Mouse (Mus musculus) brain, embryonic 14.5 days (tissue): Measurements from ENCODE around the gene Cpeb2.

Source experiments
- CTCF ChIP-seq: fragments of 200-500 bp; IDR thresholded peaks from 2 replicates; pipeline ENCODE4 v1.5.1; 2012; ENCODE audit warnings: inconsistent platforms, mild to moderate bottlenecking, moderate library complexity, borderline replicate concordance; ENCODE audit not compliant: insufficient read depth, insufficient read length; ENCODE audit errors: extremely low read depth
- POLR2A ChIP-seq: fragments of 200-500 bp; IDR thresholded peaks from 2 replicates; pipeline ENCODE4 v1.6.1; 2012; ENCODE audit warnings: mild to moderate bottlenecking, inconsistent platforms, borderline replicate concordance; ENCODE audit not compliant: poor library complexity, insufficient read depth, insufficient read length, severe bottlenecking; ENCODE audit errors: extremely low read depth

DNA sequence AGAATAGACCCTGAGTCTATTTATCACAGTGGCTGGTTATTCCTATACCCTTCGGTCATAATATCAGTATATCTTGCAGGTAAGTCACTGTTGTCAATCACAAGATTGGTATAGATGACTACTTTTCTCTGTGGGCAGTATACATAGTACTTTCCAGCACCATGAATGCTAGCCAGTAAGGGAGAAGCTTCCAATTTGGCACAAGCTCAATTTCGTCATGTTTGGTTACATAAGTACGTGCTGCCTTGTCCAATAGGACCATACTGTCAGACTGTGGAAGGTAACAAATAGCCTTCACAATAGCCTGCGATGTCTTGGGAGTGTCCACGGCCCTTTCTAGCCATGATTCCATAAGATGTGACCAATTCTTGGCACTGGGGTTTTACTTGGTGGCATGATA, 67.1 kb downstream of the Cpeb2 start:
- TF ChIP-seq CTCF = no peak
- TF ChIP-seq POLR2A = no peak
